Mouse (Mus musculus) T-helper 17 cell (primary cell): Measurements from ENCODE around the gene Nfkb1.

Experiments used
- in situ Hi-C, 2 experiments: fragments of 300-600 bp; cut with MboI, MseI; formaldehyde crosslinking; loops; 1 replicate in 1 of 2; 2 replicates in 1 of 2; pipeline ENCODE4 v1.15.1; 2025; ENCODE audit warnings: high pct_unique_total_duplicates in 2 of 2

Nfkb1 gene

GRCm38 (mm10) chr3:135673695-135674094, 17.7 kb downstream of the Nfkb1 start:
- in situ Hi-C loops, result no loop called here

- in situ Hi-C loops, result no loop called here
These were observed 18.3 kb downstream of the Nfkb1 start for GRCm38 (mm10) chr3:135673041-135673440.

- in situ Hi-C loops, result no loop called here
These were observed 19.2 kb downstream of the Nfkb1 start for GRCm38 (mm10) chr3:135672135-135672534.

GRCm38 (mm10) chr3:135670869-135671268, 20.5 kb downstream of the Nfkb1 start:
- in situ Hi-C loops, result no loop called here

GRCm38 (mm10) chr3:135667084-135667483, 24.3 kb downstream of the Nfkb1 start:
- in situ Hi-C loops, result no loop called here

GRCm38 (mm10) chr3:135665777-135666259, 25.5 kb downstream of the Nfkb1 start:
- in situ Hi-C loops, result no loop called here

GRCm38 (mm10) chr3:135662139-135662864, 29.0 kb downstream of the Nfkb1 start:
- in situ Hi-C loops, result no loop called here

GRCm38 (mm10) chr3:135661707-135662106, 29.6 kb downstream of the Nfkb1 start:
- in situ Hi-C loops, result no loop called here

- in situ Hi-C loops, result loop anchor here in 1 of 2 experiments (5.0 kb wide), 1 partner anchor 69 kb away; no protein-coding TSS in a partner anchor
These were observed 32.7 kb downstream of the Nfkb1 start for GRCm38 (mm10) chr3:135658540-135659097.

- in situ Hi-C loops, result loop anchor here in 1 of 2 experiments (5.0 kb wide), 1 partner anchor 71 kb away; no protein-coding TSS in a partner anchor
These were observed 35.2 kb downstream of the Nfkb1 start for GRCm38 (mm10) chr3:135656156-135656555.

- in situ Hi-C loops, result no loop called here
These were observed 40.4 kb downstream of the Nfkb1 start for GRCm38 (mm10) chr3:135650773-135651555.

GRCm38 (mm10) chr3:135649809-135650208, 41.5 kb downstream of the Nfkb1 start:
- in situ Hi-C loops, result no loop called here

GRCm38 (mm10) chr3:135648501-135648900, 42.8 kb downstream of the Nfkb1 start:
- in situ Hi-C loops, result no loop called here

- in situ Hi-C loops, result no loop called here
These were observed 44.7 kb downstream of the Nfkb1 start for GRCm38 (mm10) chr3:135646622-135647021.

GRCm38 (mm10) chr3:135644971-135645370, 46.4 kb downstream of the Nfkb1 start:
- in situ Hi-C loops, result no loop called here

- in situ Hi-C loops, result no loop called here
These were observed 49.8 kb downstream of the Nfkb1 start for GRCm38 (mm10) chr3:135641623-135641915.

GRCm38 (mm10) chr3:135640856-135641622, 50.3 kb downstream of the Nfkb1 start:
- in situ Hi-C loops, result no loop called here

GRCm38 (mm10) chr3:135640203-135640602, 51.1 kb downstream of the Nfkb1 start:
- in situ Hi-C loops, result no loop called here

- in situ Hi-C loops, result no loop called here
These were observed 53.8 kb downstream of the Nfkb1 start for GRCm38 (mm10) chr3:135637592-135637991.

GRCm38 (mm10) chr3:135636454-135636853, 54.9 kb downstream of the Nfkb1 start:
- in situ Hi-C loops, result no loop called here

- in situ Hi-C loops, result no loop called here
These were observed 55.5 kb downstream of the Nfkb1 start for GRCm38 (mm10) chr3:135635646-135636434.
